Mouse (Mus musculus) hindbrain, embryonic 15.5 days (tissue): ENCODE data around the gene Cfap97d2. TPM values are rescaled to one million over a fixed set of nuclear protein-coding genes. Genes with fewer than 3 reads are reported as not detected.

Experiments
- ATAC-seq: fragments of 200-750 bp; cut with Nextera tagmentation; 2 replicates; pipeline ENCODE4 v1.8.0; 2017; ENCODE audit warnings: low read depth, moderate number of reproducible peaks, moderate TSS enrichment; ENCODE audit not compliant: low FRiP score
- H3K27ac ChIP-seq: fragments of 300-500 bp; sonication (generic); replicated peaks from 2 replicates; pipeline ENCODE4 v1.5.1; 2015; ENCODE audit warnings: mild to moderate bottlenecking, inconsistent platforms
- H3K27me3 ChIP-seq: fragments of 300-500 bp; sonication (generic); 2 replicates; pipeline ENCODE4 v1.6.1; 2015; ENCODE audit warnings: control low read depth, inconsistent platforms
- H3K36me3 ChIP-seq: fragments of 300-500 bp; sonication (generic); 2 replicates; pipeline ENCODE4 v1.6.1; 2015; ENCODE audit warnings: control low read depth, inconsistent platforms
- H3K4me1 ChIP-seq: fragments of 300-500 bp; sonication (generic); replicated peaks from 2 replicates; pipeline ENCODE4 v1.6.1; 2015; ENCODE audit warnings: control low read depth, inconsistent platforms
- H3K4me2 ChIP-seq: fragments of 300-500 bp; sonication (generic); 2 replicates; pipeline ENCODE4 v1.6.1; 2015; ENCODE audit warnings: moderate library complexity, mild to moderate bottlenecking, inconsistent platforms
- H3K4me3 ChIP-seq: fragments of 300-500 bp; sonication (generic); 2 replicates; pipeline ENCODE4 v1.5.1; 2015; ENCODE audit warnings: mild to moderate bottlenecking, inconsistent platforms
- H3K9ac ChIP-seq: fragments of 300-500 bp; sonication (generic); 2 replicates; pipeline ENCODE4 v1.6.1; 2015; ENCODE audit warnings: inconsistent platforms
- H3K9me3 ChIP-seq: fragments of 300-500 bp; sonication (generic); 2 replicates; pipeline ENCODE4 v1.6.1; 2016; ENCODE audit warnings: control low read depth, inconsistent platforms
- WGBS: fragments of 180-500 bp; shearing (Covaris S2); methylation state at CpG from one replicate; pipeline ENCODE4 v1.1.7; 2015; 5-methylcytosine and 5-hydroxymethylcytosine counted together
- polyA plus RNA-seq: library from polyadenylated mRNA; unstranded; fragments of >200 nt; fragmentation: Nextera tagmentation; extraction: Ambion mirVana; gene quantifications from 2 replicates; pipeline ENCODE4 v1.2.1, GENCODE M21; 2015

Gene Cfap97d2
- polyA plus RNA-seq, result 1.3 and 1.6 TPM in 2 replicates

DNA sequence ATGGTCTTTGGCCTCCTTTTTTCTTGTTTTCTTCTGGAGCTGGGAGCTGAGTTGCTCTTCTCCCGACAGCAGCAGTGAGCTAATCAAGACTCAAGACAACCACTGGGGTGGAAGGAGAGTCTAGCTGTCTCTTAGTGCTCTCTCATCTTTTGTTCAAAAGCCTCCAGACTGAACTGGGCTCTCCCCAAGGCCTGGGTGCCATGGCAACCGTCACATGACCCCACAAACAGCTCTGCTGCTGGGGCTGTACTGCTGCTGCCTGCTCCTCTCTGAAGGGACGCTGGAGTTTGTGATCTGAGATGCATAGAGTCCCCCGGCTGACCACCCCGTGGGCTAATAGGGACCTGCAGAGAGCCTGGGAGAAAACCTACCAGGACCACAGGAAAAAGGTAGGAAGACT lies at the start of gene Cfap97d2:
Gene Cfap97d2 (plus strand): TSS at position 222 of the 400 bp plus-strand sequence.
- H3K4me1 ChIP-seq, result peaks cover 9% of the 10 kb centered on the region
- H3K9ac ChIP-seq, result peak within 1 kb of the TSS; percentile 10; the same call in 1 of the 2 replicates
- peak within 1 kb of the TSS; percentile 14; the same call in 1 of the 2 replicates for H3K4me3 ChIP-seq
- ATAC-seq, result peak; percentile 98
- no peaks in the 10 kb centered on the region for H3K36me3 ChIP-seq
- H3K4me2 ChIP-seq, result peak within 1 kb of the TSS; percentile 47
- no peaks in the 10 kb centered on the region for H3K27me3 ChIP-seq
- H3K9me3 ChIP-seq, result no peaks in the 10 kb centered on the region
- 2% methylated on average over 5 of the region's 5 CpGs for WGBS
- H3K27ac ChIP-seq, result peak within 1 kb of the TSS; percentile 81

- Histone ChIP-seq H3K9ac (no peak overlapping the region), H3K4me2 (no peak overlapping the region), H3K9me3 (no peaks in the 10 kb centered on the region), H3K4me1 (peaks cover 16% of the 10 kb centered on the region), H3K4me3 (no peak overlapping the region), H3K27ac (peak overlapping the region; percentile 39; the same call in 1 of the 2 replicates), H3K36me3 (no peaks in the 10 kb centered on the region), H3K27me3 (no peaks in the 10 kb centered on the region)
- no peak for ATAC-seq
- WGBS, result 70% methylated on average over 12 of the region's 12 CpGs
These were observed 48.2 kb upstream of the Cfap97d2 start for GRCm38 (mm10) chr8:13657479-13657878.

DNA sequence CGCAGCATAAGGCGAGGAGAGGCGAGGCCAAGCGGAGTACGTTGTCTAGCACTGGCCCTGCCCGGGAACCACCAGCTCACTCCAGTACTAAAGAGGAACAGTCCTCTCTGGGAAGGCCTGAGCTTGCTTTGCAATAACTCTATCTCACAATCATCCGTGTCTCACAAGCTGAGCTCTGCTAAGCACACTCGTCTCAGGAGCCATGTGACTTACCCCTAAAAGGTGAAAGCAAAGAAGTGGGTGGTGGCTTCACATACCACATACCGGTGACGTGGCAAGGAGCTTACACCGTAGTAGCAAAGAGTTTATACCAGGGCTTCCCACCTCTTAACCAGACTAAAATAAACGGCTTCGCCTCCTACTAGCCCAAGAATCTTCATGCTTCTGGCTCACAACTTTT lies 45.4 kb upstream of the Cfap97d2 start:
- H3K4me1 ChIP-seq, result peaks cover 16% of the 10 kb centered on the region
- H3K27ac ChIP-seq, result no peak overlapping the region
- H3K9ac ChIP-seq, result no peak overlapping the region
- H3K9me3 ChIP-seq, result no peaks in the 10 kb centered on the region
- WGBS, result 94% methylated on average over 13 of the region's 13 CpGs
- H3K36me3 ChIP-seq, result no peaks in the 10 kb centered on the region
- ATAC-seq, result no peak
- no peaks in the 10 kb centered on the region for H3K27me3 ChIP-seq
- H3K4me2 ChIP-seq, result no peak overlapping the region
- H3K4me3 ChIP-seq, result no peak overlapping the region

GRCm38 (mm10) chr8:13664711-13665210 lies 40.9 kb upstream of the Cfap97d2 start:
- H3K4me3 ChIP-seq, result no peak overlapping the region
- no peaks in the 10 kb centered on the region for H3K9me3 ChIP-seq
- 84% methylated on average over 6 of the region's 6 CpGs for WGBS
- H3K27me3 ChIP-seq, result no peaks in the 10 kb centered on the region
- no peak overlapping the region for H3K4me2 ChIP-seq
- H3K9ac ChIP-seq, result no peak overlapping the region
- no peaks in the 10 kb centered on the region for H3K36me3 ChIP-seq
- ATAC-seq, result no peak
- no peak overlapping the region for H3K27ac ChIP-seq
- H3K4me1 ChIP-seq, result peaks cover 13% of the 10 kb centered on the region

DNA sequence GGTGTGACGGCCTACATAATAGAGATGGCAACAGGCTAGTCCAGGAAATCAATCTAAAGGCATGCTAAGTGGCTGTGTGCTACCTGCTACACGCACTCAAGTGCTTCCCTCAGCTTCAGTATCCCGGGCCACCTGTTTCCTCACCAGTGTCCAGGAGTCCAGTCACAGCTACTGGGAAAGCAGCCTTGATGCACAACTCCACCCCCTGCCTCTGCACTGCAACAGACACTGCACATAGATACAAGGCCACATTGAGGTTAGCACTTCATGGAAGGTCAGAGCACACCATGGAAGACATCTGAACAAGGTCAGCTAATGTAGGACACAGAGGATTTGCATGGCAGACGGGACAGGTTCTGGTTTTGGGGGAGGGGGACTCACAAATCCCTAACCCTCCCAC lies 40.2 kb upstream of the Cfap97d2 start:
- no peaks in the 10 kb centered on the region for H3K36me3 ChIP-seq
- ATAC-seq, result no peak
- H3K27ac ChIP-seq, result no peak overlapping the region
- H3K9ac ChIP-seq, result no peak overlapping the region
- H3K9me3 ChIP-seq, result no peaks in the 10 kb centered on the region
- no peak overlapping the region for H3K4me3 ChIP-seq
- 83% methylated on average over 4 of the region's 4 CpGs for WGBS
- H3K4me1 ChIP-seq, result peaks cover 19% of the 10 kb centered on the region
- no peak overlapping the region for H3K4me2 ChIP-seq
- H3K27me3 ChIP-seq, result no peaks in the 10 kb centered on the region

DNA sequence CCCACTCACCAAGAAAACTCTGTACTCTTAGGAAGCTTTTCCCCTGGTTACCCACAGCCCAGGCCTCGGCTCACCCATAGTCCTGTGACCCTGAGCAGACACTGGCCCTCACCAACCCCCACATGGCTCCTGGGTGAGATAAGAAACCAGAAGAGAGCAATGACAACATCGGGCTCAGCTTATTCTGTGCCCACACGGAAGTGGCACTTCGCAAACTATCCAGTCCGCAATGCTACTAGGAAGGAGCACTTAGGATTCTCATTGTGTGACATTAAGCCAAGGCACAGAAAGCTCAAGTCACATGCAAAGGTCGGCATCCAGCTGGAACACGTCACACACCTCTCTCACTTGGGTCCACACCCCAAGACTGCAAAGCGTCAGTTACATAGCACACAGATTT lies 39.7 kb upstream of the Cfap97d2 start:
- Histone ChIP-seq H3K27me3 (no peaks in the 10 kb centered on the region), H3K36me3 (no peaks in the 10 kb centered on the region), H3K4me3 (no peak overlapping the region), H3K9ac (no peak overlapping the region), H3K9me3 (no peaks in the 10 kb centered on the region), H3K4me2 (no peak overlapping the region), H3K4me1 (peaks cover 19% of the 10 kb centered on the region), H3K27ac (no peak overlapping the region)
- 90% methylated on average over 8 of the region's 8 CpGs for WGBS
- ATAC-seq, result no peak

DNA sequence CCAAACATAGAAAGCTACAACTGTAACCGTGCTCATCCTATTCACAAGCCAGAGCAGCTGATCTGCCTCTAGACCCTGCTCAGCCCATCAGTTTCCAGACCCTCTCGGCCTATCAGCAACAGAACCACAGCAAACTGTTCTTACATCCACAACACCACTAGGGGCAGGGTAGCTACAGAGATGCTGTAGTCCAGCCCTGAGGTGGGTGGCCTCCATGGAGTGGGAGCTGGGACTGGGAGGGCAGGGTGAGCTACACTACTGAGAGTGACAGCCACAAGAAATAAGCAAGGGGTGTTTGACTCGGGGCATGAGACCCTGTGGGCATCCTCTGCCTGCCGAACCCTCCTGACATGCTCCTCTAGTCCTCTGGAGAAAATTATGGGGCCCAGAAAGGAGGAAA lies 37.8 kb upstream of the Cfap97d2 start:
- WGBS, result 84% methylated on average over 4 of the region's 4 CpGs

GRCm38 (mm10) chr8:13668367-13668766 lies 37.3 kb upstream of the Cfap97d2 start:
- H3K27me3 ChIP-seq, result no peaks in the 10 kb centered on the region
- no peak for ATAC-seq
- H3K4me2 ChIP-seq, result no peak overlapping the region
- H3K36me3 ChIP-seq, result no peaks in the 10 kb centered on the region
- 0 out of 2 replicates have a peak overlapping the region, but pooled peaks have one; percentile 11 for H3K27ac ChIP-seq
- no peaks in the 10 kb centered on the region for H3K9me3 ChIP-seq
- peaks cover 25% of the 10 kb centered on the region for H3K4me1 ChIP-seq
- H3K9ac ChIP-seq, result no peak overlapping the region
- no peak overlapping the region for H3K4me3 ChIP-seq
- WGBS, result 61% methylated on average over 10 of the region's 10 CpGs

More for the DNA sequence above, 37.8 kb upstream of the Cfap97d2 start:
- no peak overlapping the region for H3K4me3 ChIP-seq
- no peaks in the 10 kb centered on the region for H3K9me3 ChIP-seq
- no peak overlapping the region for H3K4me2 ChIP-seq
- H3K9ac ChIP-seq, result no peak overlapping the region
- no peaks in the 10 kb centered on the region for H3K36me3 ChIP-seq
- peaks cover 20% of the 10 kb centered on the region for H3K4me1 ChIP-seq
- H3K27ac ChIP-seq, result 0 out of 2 replicates have a peak overlapping the region, but pooled peaks have one; percentile 11
- ATAC-seq, result no peak
- no peaks in the 10 kb centered on the region for H3K27me3 ChIP-seq

GRCm38 (mm10) chr8:13670011-13670471 lies 35.6 kb upstream of the Cfap97d2 start:
- H3K27ac ChIP-seq, result peak overlapping the region; percentile 36; the same call in 1 of the 2 replicates
- H3K4me2 ChIP-seq, result no peak overlapping the region
- 76% methylated on average over 17 of the region's 17 CpGs for WGBS
- H3K4me1 ChIP-seq, result peaks cover 40% of the 10 kb centered on the region
- H3K4me3 ChIP-seq, result no peak overlapping the region
- no peaks in the 10 kb centered on the region for H3K36me3 ChIP-seq
- H3K27me3 ChIP-seq, result no peaks in the 10 kb centered on the region
- ATAC-seq, result no peak
- H3K9ac ChIP-seq, result no peak overlapping the region
- H3K9me3 ChIP-seq, result no peaks in the 10 kb centered on the region

DNA sequence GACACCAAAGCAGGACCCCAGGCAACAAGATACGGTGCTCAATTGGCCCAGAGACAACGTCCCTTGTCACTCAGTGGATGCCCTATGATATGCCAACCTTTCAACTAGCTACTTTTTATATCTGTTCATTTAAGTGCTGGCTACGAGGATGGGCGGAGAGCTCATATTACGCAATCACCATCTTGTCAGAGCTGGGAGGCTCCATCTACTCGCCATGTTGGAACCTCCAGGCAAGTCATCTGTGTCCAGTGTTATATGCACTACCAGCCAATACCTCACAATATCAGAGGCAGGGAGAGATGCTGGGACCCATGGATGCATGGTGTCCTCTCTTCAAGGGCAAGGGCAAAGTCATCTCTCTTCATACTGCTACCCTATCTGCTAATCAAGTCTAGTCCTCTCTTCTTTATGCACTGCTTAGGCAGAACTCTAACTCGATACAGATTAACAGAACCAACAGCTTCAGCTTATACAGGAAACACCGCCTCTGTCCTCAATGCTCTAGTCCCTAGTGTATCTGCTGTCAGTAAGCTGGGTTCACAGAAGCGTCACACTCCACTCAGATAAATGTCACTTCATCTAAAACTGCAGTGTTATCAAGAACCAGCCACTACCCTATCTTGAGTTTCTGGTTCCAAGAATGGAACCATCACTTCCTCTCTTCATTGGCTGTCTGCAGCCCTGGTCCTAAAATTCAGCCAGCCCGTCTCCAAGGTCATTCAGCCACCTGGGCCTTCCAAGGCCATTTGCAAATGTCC lies 34.3 kb upstream of the Cfap97d2 start:
- peaks cover 52% of the 10 kb centered on the region for H3K4me1 ChIP-seq
- no peak overlapping the region for H3K4me3 ChIP-seq
- no peaks in the 10 kb centered on the region for H3K27me3 ChIP-seq
- no peak overlapping the region for H3K9ac ChIP-seq
- H3K27ac ChIP-seq, result no peak overlapping the region
- WGBS, result 93% methylated on average over 10 of the region's 10 CpGs
- no peaks in the 10 kb centered on the region for H3K36me3 ChIP-seq
- no peaks in the 10 kb centered on the region for H3K9me3 ChIP-seq
- H3K4me2 ChIP-seq, result no peak overlapping the region
- no peak for ATAC-seq

GRCm38 (mm10) chr8:13673215-13673614 lies 32.5 kb upstream of the Cfap97d2 start:
- no peak for ATAC-seq
- Histone ChIP-seq H3K4me2 (peak overlapping the region; percentile 73; the same call in 1 of the 2 replicates), H3K9me3 (no peaks in the 10 kb centered on the region), H3K9ac (no peak overlapping the region), H3K36me3 (no peaks in the 10 kb centered on the region), H3K27ac (0 out of 2 replicates have a peak overlapping the region, but pooled peaks have one; percentile 21), H3K4me1 (peaks cover 53% of the 10 kb centered on the region), H3K27me3 (no peaks in the 10 kb centered on the region), H3K4me3 (no peak overlapping the region)
- 66% methylated on average over 4 of the region's 4 CpGs for WGBS

DNA sequence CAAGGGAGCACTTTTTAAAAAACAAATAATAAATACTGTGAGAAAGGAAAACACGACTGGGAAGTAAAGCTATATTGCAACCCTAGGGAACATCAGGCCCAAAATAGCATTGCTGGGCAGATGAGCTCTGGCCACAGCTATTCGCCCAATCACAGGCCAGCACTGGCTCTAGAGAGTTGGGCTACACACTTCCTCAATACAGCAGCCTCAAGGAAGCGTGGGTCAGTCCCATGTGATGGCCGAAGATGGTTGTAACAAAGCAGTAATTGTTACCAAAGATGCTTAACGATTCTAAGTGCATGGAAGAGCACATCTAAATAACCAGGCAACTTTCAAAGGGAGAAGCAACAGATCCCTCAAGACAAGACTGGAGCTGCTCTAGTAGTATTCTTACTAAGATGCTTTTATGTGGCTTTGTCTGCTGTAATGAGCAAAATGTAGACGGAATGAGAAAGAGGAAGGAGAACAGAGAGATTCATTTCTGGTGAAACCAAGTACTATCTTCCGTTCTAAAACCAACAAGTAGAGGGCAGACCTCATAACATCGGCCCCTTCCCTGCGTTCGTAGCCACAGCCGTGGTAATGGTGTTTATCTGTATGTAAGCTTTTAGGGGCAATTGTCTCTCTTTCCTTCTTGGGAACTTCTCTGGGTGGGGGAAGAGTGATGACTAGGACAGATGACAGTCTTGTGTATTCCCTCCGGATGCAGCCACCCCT lies 31.2 kb upstream of the Cfap97d2 start:
- 52% methylated on average over 12 of the region's 12 CpGs for WGBS
- ATAC-seq, result no peak
- H3K27me3 ChIP-seq, result no peaks in the 10 kb centered on the region
- no peaks in the 10 kb centered on the region for H3K36me3 ChIP-seq
- H3K9me3 ChIP-seq, result no peaks in the 10 kb centered on the region
- peaks cover 47% of the 10 kb centered on the region for H3K4me1 ChIP-seq
- peak overlapping the region; percentile 73 for H3K4me2 ChIP-seq
- H3K4me3 ChIP-seq, result peak overlapping the region; percentile 88
- H3K9ac ChIP-seq, result no peak overlapping the region
- H3K27ac ChIP-seq, result peak overlapping the region; percentile 93
